Mouse (Mus musculus): ENCODE measurements around the gene Ambra1. TPM values are rescaled to one million over a fixed set of nuclear protein-coding genes. Genes with fewer than 3 reads are reported as not detected.

Ambra1 gene
- total RNA-seq, 1 experiment from 2014 or later = 37.2 TPM

GRCm38 (mm10) chr2:91921790-91922570 lies 192.0 kb downstream of the Ambra1 start:
- DNase-seq = peak; percentile 56

- no peak for DNase-seq
Measured at GRCm38 (mm10) chr2:91922586-91923414, 192.9 kb downstream of the Ambra1 start.

GRCm38 (mm10) chr2:91923415-91924337 lies 193.7 kb downstream of the Ambra1 start:
- peak; percentile 80 for DNase-seq

- no peak for DNase-seq
Measured at GRCm38 (mm10) chr2:91924726-91925125, 194.8 kb downstream of the Ambra1 start.

GRCm38 (mm10) chr2:91925442-91925841 lies 195.5 kb downstream of the Ambra1 start:
- DNase-seq = no peak

- no peak for DNase-seq
Measured at GRCm38 (mm10) chr2:91926949-91927348, 197.0 kb downstream of the Ambra1 start, which contains the start of gene Chrm4. Gene Chrm4 (plus strand): TSS chr2:91927249.

GRCm38 (mm10) chr2:91927826-91928533 lies 198.0 kb downstream of the Ambra1 start:
- peak; percentile 83 for DNase-seq

GRCm38 (mm10) chr2:91928534-91929350 lies 198.8 kb downstream of the Ambra1 start:
- DNase-seq = no peak

- DNase-seq = no peak
Measured at GRCm38 (mm10) chr2:91929455-91929854, 199.5 kb downstream of the Ambra1 start.

GRCm38 (mm10) chr2:91929936-91930335 lies 200.0 kb downstream of the Ambra1 start:
- DNase-seq = peak; percentile 56

GRCm38 (mm10) chr2:91930761-91931291 lies 200.9 kb downstream of the Ambra1 start:
- no peak for DNase-seq

- DNase-seq = no peak
Measured at GRCm38 (mm10) chr2:91931328-91932159, 201.6 kb downstream of the Ambra1 start.

- no peak for DNase-seq
Measured at GRCm38 (mm10) chr2:91932160-91932711, 202.3 kb downstream of the Ambra1 start, which contains the start of gene Mdk. Gene Mdk (minus strand): TSS chr2:91932297.

- no peak for DNase-seq
Measured at GRCm38 (mm10) chr2:91932737-91933350, 202.9 kb downstream of the Ambra1 start.

GRCm38 (mm10) chr2:91933471-91933870 lies 203.5 kb downstream of the Ambra1 start:
- DNase-seq = no peak

- DNase-seq = no peak
Measured at GRCm38 (mm10) chr2:91934016-91934415, 204.1 kb downstream of the Ambra1 start.

- no peak for DNase-seq
Measured at GRCm38 (mm10) chr2:91934826-91935525, 205.0 kb downstream of the Ambra1 start.

- no peak for DNase-seq
Measured at GRCm38 (mm10) chr2:91936154-91936553, 206.2 kb downstream of the Ambra1 start.
